ENCODE assay signal across 13 mouse cellular contexts in the genomic region with DNA sequence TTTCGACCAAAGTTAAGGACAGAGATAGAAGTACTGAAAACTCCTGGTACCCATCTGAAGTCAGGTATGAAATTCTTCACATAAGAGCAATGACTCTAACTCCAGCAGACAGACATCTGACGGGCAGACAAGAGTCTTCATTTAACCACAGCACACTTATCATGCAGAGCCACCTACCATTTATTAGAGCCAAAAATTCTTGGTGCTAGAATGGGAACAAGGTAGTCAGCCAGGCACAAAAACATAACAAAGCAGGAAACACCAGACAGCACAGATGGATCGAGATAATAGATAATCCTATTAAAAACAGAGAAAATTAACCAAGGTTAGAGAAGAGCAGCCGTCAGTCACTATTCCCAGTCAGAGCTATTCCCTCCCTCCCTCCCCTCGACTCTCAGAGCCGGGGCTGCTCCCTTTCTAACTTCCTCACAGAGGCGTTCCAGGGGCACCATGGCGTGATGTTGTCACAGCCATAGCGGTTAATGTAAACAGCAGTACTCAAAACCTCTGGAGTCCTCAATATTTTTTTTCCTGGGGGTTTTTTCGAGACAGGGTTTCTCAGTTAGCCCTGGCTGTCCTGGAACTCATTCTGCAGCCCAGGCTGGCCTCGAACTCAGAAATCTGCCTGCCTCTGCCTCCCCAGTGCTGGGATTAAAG. TPM values are rescaled to one million over a fixed set of nuclear protein-coding genes. Genes with fewer than 3 reads are reported as not detected.
DNase-seq lines count a peak whose midpoint lies in the region; ATAC-seq and TF ChIP-seq lines count a peak whose summit lies in the region.
"Had no signal": no experiment of that assay in that cellular context is flagged by ENCODE, and none has a peak within 500 bp of the region (broad histone marks: within the 10 kb centered on the region; RNA-seq: fewer than 3 reads in every experiment).

No protein-coding gene starts in this region.

- no peak for DNase-seq in forebrain, embryonic 10.5 days (ENCODE audit: extremely low spot score, low spot score)
- DNase-seq in forebrain, embryonic 11.5 days (ENCODE audit: low spot score), result no peak
- DNase-seq in kidney, postnatal 14 days, result no peak
- no peak for DNase-seq in G1E (ENCODE audit: low spot score)
- no peak for DNase-seq in embryo, embryonic 9.5 days (ENCODE audit: extremely low spot score)
- DNase-seq in frontal cortex, postnatal 36 days (ENCODE audit: low spot score in 2 of 2), result no peak
- DNase-seq: adrenal gland, postnatal 36 days; cerebellum, adult 11-12 months; thymus, postnatal 36 days had no signal

- H3K4me2 ChIP-seq in forebrain, embryonic 11.5 days (ENCODE audit: low read depth, low read length, severe bottlenecking), result no peak overlapping the region
- H3K4me2 ChIP-seq in kidney, embryonic 15.5 days, result peak overlapping the region; percentile 75
- H3K4me2 ChIP-seq in limb, embryonic 13.5 days (replicated peaks), result peak overlapping the region; percentile 79

- TF ChIP-seq CTCF in G1E (IDR thresholded peaks at IDR 0.05; ENCODE audit: low read depth, low read length), result no peak

- peaks cover 56% of the 10 kb centered on the region for H3K36me3 ChIP-seq in forebrain, embryonic 10.5 days (replicated peaks)
- H3K36me3 ChIP-seq in forebrain, embryonic 11.5 days (ENCODE audit: control insufficient read depth, insufficient read depth, low read length), result peaks cover 3% of the 10 kb centered on the region; the same call in 1 of the 2 replicates
- peaks cover 45% of the 10 kb centered on the region for H3K36me3 ChIP-seq in kidney, embryonic 15.5 days
- peaks cover 48% of the 10 kb centered on the region for H3K36me3 ChIP-seq in G1E (replicated peaks)
- H3K36me3 ChIP-seq in limb, embryonic 13.5 days, result peaks cover 43% of the 10 kb centered on the region

- H3K4me1 ChIP-seq in forebrain, embryonic 10.5 days, result peaks cover 38% of the 10 kb centered on the region
- peaks cover 3% of the 10 kb centered on the region; the same call in 1 of the 2 replicates for H3K4me1 ChIP-seq in forebrain, embryonic 11.5 days (replicated peaks; ENCODE audit: control insufficient read depth, insufficient read depth, low read length)
- H3K4me1 ChIP-seq in kidney, embryonic 15.5 days, result peaks cover 30% of the 10 kb centered on the region
- H3K4me1 ChIP-seq in G1E (ENCODE audit: insufficient read depth, low read depth, low read length), result peaks cover 41% of the 10 kb centered on the region
- H3K4me1 ChIP-seq in limb, embryonic 13.5 days, result peaks cover 35% of the 10 kb centered on the region

- H3K27ac ChIP-seq in forebrain, embryonic 10.5 days, result no peak overlapping the region
- no peak overlapping the region for H3K27ac ChIP-seq in forebrain, embryonic 11.5 days (ENCODE audit: low read depth, low read length)
- no peak overlapping the region for H3K27ac ChIP-seq in kidney, embryonic 15.5 days
- no peak overlapping the region for H3K27ac ChIP-seq in limb, embryonic 13.5 days
- H3K27ac ChIP-seq: embryonic facial prominence, embryonic 15.5 days had no signal

- no peak overlapping the region for H3K9ac ChIP-seq in forebrain, embryonic 11.5 days (ENCODE audit: low read length)
- H3K9ac ChIP-seq in kidney, embryonic 15.5 days, result no peak overlapping the region
- H3K9ac ChIP-seq in limb, embryonic 13.5 days, result no peak overlapping the region
- H3K9ac ChIP-seq: embryonic facial prominence, embryonic 15.5 days had no signal

- H3K9me3 ChIP-seq in forebrain, embryonic 10.5 days, result no peaks in the 10 kb centered on the region
- H3K9me3 ChIP-seq in forebrain, embryonic 11.5 days (ENCODE audit: control insufficient read depth, low read length), result no peaks in the 10 kb centered on the region
- H3K9me3 ChIP-seq in kidney, embryonic 15.5 days (replicated peaks), result no peaks in the 10 kb centered on the region
- H3K9me3 ChIP-seq in G1E (replicated peaks), result no peaks in the 10 kb centered on the region
- H3K9me3 ChIP-seq in limb, embryonic 13.5 days, result no peaks in the 10 kb centered on the region
- H3K9me3 ChIP-seq: embryonic facial prominence, embryonic 15.5 days had no signal

- peak overlapping the region; percentile 82; the same call in 1 of the 2 replicates for H3K4me3 ChIP-seq in forebrain, embryonic 10.5 days
- H3K4me3 ChIP-seq in forebrain, embryonic 11.5 days (ENCODE audit: low read depth, low read length), result no peak overlapping the region
- H3K4me3 ChIP-seq in kidney, embryonic 15.5 days (replicated peaks), result 0 out of 2 replicates have a peak overlapping the region, but pooled peaks have one; percentile 2
- peak overlapping the region; percentile 55; the same call in 1 of the 2 replicates for H3K4me3 ChIP-seq in G1E (ENCODE audit: low read depth, low read length)
- H3K4me3 ChIP-seq in limb, embryonic 13.5 days, result no peak overlapping the region
- H3K4me3 ChIP-seq: embryonic facial prominence, embryonic 15.5 days had no signal

- WGBS in forebrain, embryonic 10.5 days, result 82% methylated on average over 11 of the region's 11 CpGs
- 66% methylated on average over 11 of the region's 11 CpGs for WGBS in forebrain, embryonic 11.5 days
- 64% methylated on average over 11 of the region's 11 CpGs for WGBS in kidney, embryonic 15.5 days
- 80% methylated on average over 11 of the region's 11 CpGs for WGBS in limb, embryonic 13.5 days

- no peak for ATAC-seq in forebrain, embryonic 11.5 days (replicated peaks; ENCODE audit: low FRiP score)
- ATAC-seq in kidney, embryonic 15.5 days (replicated peaks; ENCODE audit: low FRiP score), result no peak
- no peak for ATAC-seq in G1E (ENCODE audit: extremely low read depth, insufficient number of reproducible peaks, low FRiP score, poor library complexity, severe bottlenecking)
- ATAC-seq in limb, embryonic 13.5 days (ENCODE audit: low FRiP score, low read depth), result no peak
- ATAC-seq: Patski had no signal

- H3K27me3 ChIP-seq in forebrain, embryonic 10.5 days (ENCODE audit: poor library complexity, severe bottlenecking), result no peaks in the 10 kb centered on the region
- H3K27me3 ChIP-seq in forebrain, embryonic 11.5 days (ENCODE audit: control insufficient read depth, insufficient read depth, low read length), result no peaks in the 10 kb centered on the region
- H3K27me3 ChIP-seq in kidney, embryonic 15.5 days, result no peaks in the 10 kb centered on the region
- no peaks in the 10 kb centered on the region for H3K27me3 ChIP-seq in G1E (ENCODE audit: insufficient read depth, low read length)
- H3K27me3 ChIP-seq in limb, embryonic 13.5 days, result no peaks in the 10 kb centered on the region
- H3K27me3 ChIP-seq: embryonic facial prominence, embryonic 15.5 days; Patski had no signal

RNA-seq across cellular contexts. Expression of gene Arl6ip1, which starts 3.1 kb away (rescaled TPM):
- polyA plus RNA-seq in forebrain, embryonic 10.5 days (2016; fragmentation: Nextera tagmentation; extraction: Ambion mirVana), result 495 and 509 TPM in 2 replicates
- polyA plus RNA-seq in forebrain, embryonic 11.5 days (2014; fragmentation: Nextera tagmentation; extraction: Ambion mirVana), result 463 and 475 TPM in 2 replicates
- polyA plus RNA-seq in kidney, embryonic 15.5 days (2015; fragmentation: Nextera tagmentation; extraction: Ambion mirVana), result 517 and 562 TPM in 2 replicates
- 287 and 297 TPM in 2 replicates for total RNA-seq in G1E (2014; fragmentation: Nextera tagmentation)
- total RNA-seq in G1E (2017), result 139 and 169 TPM in 2 replicates
- 16.7 and 23.3 TPM in 2 replicates for polyA plus RNA-seq in G1E (2012)
- polyA plus RNA-seq in limb, embryonic 13.5 days (2015; fragmentation: Nextera tagmentation; extraction: Ambion mirVana), result 510 and 524 TPM in 2 replicates

RNA-seq across cellular contexts. Expression of gene Rps15a, which starts 10.4 kb away (rescaled TPM):
- polyA plus RNA-seq in forebrain, embryonic 10.5 days (2016; fragmentation: Nextera tagmentation; extraction: Ambion mirVana), result 655 and 667 TPM in 2 replicates
- 574 and 627 TPM in 2 replicates for polyA plus RNA-seq in forebrain, embryonic 11.5 days (2014; fragmentation: Nextera tagmentation; extraction: Ambion mirVana)
- 803 and 853 TPM in 2 replicates for polyA plus RNA-seq in kidney, embryonic 15.5 days (2015; fragmentation: Nextera tagmentation; extraction: Ambion mirVana)
- total RNA-seq in G1E (2014; fragmentation: Nextera tagmentation) (994 and 1,062 TPM in 2 replicates), G1E (2017) (1,114 and 1,598 TPM in 2 replicates)
- 15.2 and 16.0 TPM in 2 replicates for polyA plus RNA-seq in G1E (2012)
- 845 and 864 TPM in 2 replicates for polyA plus RNA-seq in limb, embryonic 13.5 days (2015; fragmentation: Nextera tagmentation; extraction: Ambion mirVana)

Comparison
In these comparisons a context has a peak if more than half of its experiments do, and no peak if none do; other contexts are left out.
1. H3K4me3 ChIP-seq: peak in forebrain, embryonic 10.5 days (single experiment), kidney, embryonic 15.5 days (single experiment) and G1E (single experiment); none in forebrain, embryonic 11.5 days (single experiment) and limb, embryonic 13.5 days (single experiment).
2. RNA of gene Arl6ip1, which starts 3.1 kb away (polyA plus RNA-seq): 517 to 562 TPM in kidney, embryonic 15.5 days, 510 to 524 TPM in limb, embryonic 13.5 days, 495 to 509 TPM in forebrain, embryonic 10.5 days and 463 to 475 TPM in forebrain, embryonic 11.5 days; 16.7 to 23.3 TPM in G1E; every median in the first group is over 10 times any median in the second.
3. RNA of gene Rps15a, which starts 10.4 kb away (polyA plus RNA-seq): 845 to 864 TPM in limb, embryonic 13.5 days, 803 to 853 TPM in kidney, embryonic 15.5 days, 655 to 667 TPM in forebrain, embryonic 10.5 days and 574 to 627 TPM in forebrain, embryonic 11.5 days; 15.2 to 16.0 TPM in G1E; every median in the first group is over 10 times any median in the second.